Mouse (Mus musculus): ENCODE measurements around the gene Gramd1b. TPM values are rescaled to one million over a fixed set of nuclear protein-coding genes. Genes with fewer than 3 reads are reported as not detected.
A peak's percentile ranks its signal among the peaks of the same experiment; 100 is the strongest.

The Gramd1b gene
- total and polyA plus RNA-seq, 2 experiments from 2014 or later, result 16.7 to 57.2 TPM

DNA sequence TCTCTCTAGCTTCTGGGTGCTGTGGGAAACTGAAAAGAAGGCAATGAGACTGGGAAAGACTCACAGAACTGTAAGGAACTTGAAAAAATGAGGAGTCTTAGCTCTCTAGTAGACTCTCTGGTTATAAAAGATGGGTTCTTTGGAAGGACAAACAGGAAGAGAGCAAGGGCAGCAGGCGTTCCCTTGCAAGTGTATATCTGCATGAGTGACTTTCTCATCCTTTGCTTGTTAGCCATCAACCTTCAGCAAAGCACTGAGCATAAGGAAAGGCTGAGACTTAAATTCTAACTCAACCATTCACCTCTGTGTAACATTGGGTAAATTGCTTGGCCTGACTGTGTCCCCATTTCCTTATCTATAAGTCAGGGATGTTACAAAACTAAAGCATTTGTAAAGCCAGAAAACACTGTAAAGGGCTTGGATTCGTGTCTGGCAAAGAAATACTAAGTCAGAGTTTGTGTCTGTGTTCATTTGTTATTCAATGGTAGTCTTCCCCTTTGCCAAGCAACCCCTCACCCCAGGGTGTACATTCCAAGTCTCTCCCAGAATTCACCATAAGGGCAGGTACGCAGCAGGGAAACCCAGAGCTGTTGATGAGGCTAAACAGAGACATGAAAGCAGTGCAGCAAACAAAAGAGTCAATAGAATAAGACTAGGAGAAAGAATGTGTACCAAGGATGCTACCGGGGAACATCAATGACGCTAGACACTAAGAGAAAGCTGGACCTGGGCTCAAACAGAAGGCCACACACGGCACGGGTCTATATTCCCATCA lies 133.5 kb downstream of the Gramd1b start:
- no peaks in the 10 kb centered on the region for H3K36me3 ChIP-seq (ENCODE audit: insufficient read depth, low read length)
- H3K4me3 ChIP-seq (ENCODE audit: low read length), result no peak overlapping the region
- no peaks in the 10 kb centered on the region for H3K27me3 ChIP-seq (ENCODE audit: insufficient read depth, low read length)
- WGBS, result 50% methylated on average over 7 of the region's 7 CpGs
- no peak for TF ChIP-seq CTCF (IDR thresholded peaks at IDR 0.05; ENCODE audit: low read depth)
- no peaks in the 10 kb centered on the region for H3K4me1 ChIP-seq (ENCODE audit: insufficient read depth, low read length)
- H3K4me2 ChIP-seq (ENCODE audit: low read depth, low read length), result no peak overlapping the region
- DNase-seq (ENCODE audit: low spot score) (no peak), ATAC-seq (no peak)
- no peaks in the 10 kb centered on the region for H3K9me3 ChIP-seq (ENCODE audit: low read length)
- no peak overlapping the region for H3K9ac ChIP-seq (replicated peaks; ENCODE audit: low read length)
- H3K27ac ChIP-seq, result peak overlapping the region; percentile 76

GRCm38 (mm10) chr9:40397036-40397435 lies 134.1 kb downstream of the Gramd1b start:
- 0 out of 2 replicates have a peak overlapping the region, but pooled peaks have one; percentile 29 for H3K9ac ChIP-seq (replicated peaks; ENCODE audit: low read length)
- no peak for TF ChIP-seq CTCF (IDR thresholded peaks at IDR 0.05; ENCODE audit: low read depth)

GRCm38 (mm10) chr9:40396171-40396570 lies 135.0 kb downstream of the Gramd1b start:
- Histone ChIP-seq H3K4me2 (ENCODE audit: low read depth, low read length) (no peak overlapping the region), H3K9me3 (ENCODE audit: low read length) (no peaks in the 10 kb centered on the region), H3K9ac (replicated peaks; ENCODE audit: low read length) (no peak overlapping the region), H3K27me3 (ENCODE audit: insufficient read depth, low read length) (no peaks in the 10 kb centered on the region), H3K4me3 (ENCODE audit: low read length) (no peak overlapping the region), H3K36me3 (ENCODE audit: insufficient read depth, low read length) (no peaks in the 10 kb centered on the region), H3K4me1 (ENCODE audit: insufficient read depth, low read length) (peaks cover 10% of the 10 kb centered on the region; the same call in 1 of the 2 replicates), H3K27ac (no peak overlapping the region)
- no peak for DNase-seq (ENCODE audit: low spot score)
- no peak for ATAC-seq
- WGBS, result 90% methylated on average over 2 of the region's 2 CpGs
- TF ChIP-seq CTCF (IDR thresholded peaks at IDR 0.05; ENCODE audit: low read depth), result no peak

More at GRCm38 (mm10) chr9:40397036-40397435, 134.1 kb downstream of the Gramd1b start:
- peak overlapping the region; percentile 46 for H3K4me2 ChIP-seq (ENCODE audit: low read depth, low read length)
- peaks cover 3% of the 10 kb centered on the region; the same call in 1 of the 2 replicates for H3K4me1 ChIP-seq (ENCODE audit: insufficient read depth, low read length)
- H3K27ac ChIP-seq, result peak overlapping the region; percentile 76
- DNase-seq (ENCODE audit: low spot score) (peak; percentile 89), ATAC-seq (peak; percentile 70)
- H3K36me3 ChIP-seq (ENCODE audit: insufficient read depth, low read length), result no peaks in the 10 kb centered on the region
- H3K9me3 ChIP-seq (ENCODE audit: low read length), result no peaks in the 10 kb centered on the region
- no peak overlapping the region for H3K4me3 ChIP-seq (ENCODE audit: low read length)
- no peaks in the 10 kb centered on the region for H3K27me3 ChIP-seq (ENCODE audit: insufficient read depth, low read length)
- 33% methylated on average over 2 of the region's 2 CpGs for WGBS

DNA sequence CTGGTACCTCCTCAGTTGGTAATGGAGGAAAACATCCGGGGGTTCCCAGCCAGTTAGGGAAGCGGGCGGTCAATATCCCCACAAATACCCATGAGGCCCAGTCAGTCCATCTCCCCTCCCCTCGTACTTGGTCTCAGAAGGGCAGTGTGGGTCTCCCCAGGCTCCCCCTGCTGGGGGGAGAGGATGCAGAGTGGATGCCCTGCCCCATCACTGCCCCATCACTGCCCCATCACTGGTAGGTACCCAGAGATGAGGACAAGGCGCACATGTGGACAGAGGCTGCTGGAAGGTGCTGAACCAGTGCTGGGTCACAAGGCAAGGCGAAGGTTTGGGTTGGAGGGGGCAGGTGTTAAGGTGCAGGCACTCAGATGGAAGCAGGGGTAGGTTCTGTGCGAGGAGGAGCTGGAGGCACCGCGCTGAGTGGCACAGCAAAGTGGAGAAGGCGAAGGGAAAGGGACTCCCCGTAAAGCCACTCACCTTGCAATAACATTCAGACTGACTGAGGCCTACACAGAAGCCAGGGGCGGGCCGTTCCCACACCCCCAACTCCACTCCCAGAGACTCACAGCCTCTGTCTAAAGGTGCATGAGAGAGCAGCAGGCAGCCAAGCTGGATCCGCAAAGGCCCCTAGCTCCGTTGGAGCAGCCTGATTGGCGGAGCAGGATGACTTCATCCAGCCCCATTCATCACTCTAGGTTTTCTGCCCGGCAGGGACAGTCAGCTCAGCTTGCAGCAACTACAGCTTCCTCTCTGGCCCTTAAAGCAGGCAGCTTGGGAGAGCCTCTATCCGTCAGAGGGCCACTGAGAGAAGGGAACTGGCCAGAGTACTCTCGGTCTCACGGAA lies 139.1 kb downstream of the Gramd1b start:
- ATAC-seq (peak; percentile 90), DNase-seq (ENCODE audit: low spot score) (peak; percentile 85)
- 0 out of 2 replicates have a peak overlapping the region, but pooled peaks have one; percentile 3 for H3K4me3 ChIP-seq (ENCODE audit: low read length)
- H3K27ac ChIP-seq, result peak overlapping the region; percentile 81
- no peaks in the 10 kb centered on the region for H3K9me3 ChIP-seq (ENCODE audit: low read length)
- H3K4me2 ChIP-seq (ENCODE audit: low read depth, low read length), result peak overlapping the region; percentile 38
- peaks cover 10% of the 10 kb centered on the region; the same call in 1 of the 2 replicates for H3K4me1 ChIP-seq (ENCODE audit: insufficient read depth, low read length)
- 18% methylated on average over 20 of the region's 20 CpGs for WGBS
- H3K27me3 ChIP-seq (ENCODE audit: insufficient read depth, low read length), result no peaks in the 10 kb centered on the region
- peak overlapping the region; percentile 28; the same call in 1 of the 2 replicates for H3K9ac ChIP-seq (replicated peaks; ENCODE audit: low read length)
- no peaks in the 10 kb centered on the region for H3K36me3 ChIP-seq (ENCODE audit: insufficient read depth, low read length)
- peak; percentile 55 for TF ChIP-seq CTCF (IDR thresholded peaks at IDR 0.05; ENCODE audit: low read depth)

- no peak for TF ChIP-seq CTCF (IDR thresholded peaks at IDR 0.05; ENCODE audit: low read depth)
- peaks cover 10% of the 10 kb centered on the region; the same call in 1 of the 2 replicates for H3K4me1 ChIP-seq (ENCODE audit: insufficient read depth, low read length)
- H3K9me3 ChIP-seq (ENCODE audit: low read length), result no peaks in the 10 kb centered on the region
- no peak overlapping the region for H3K4me3 ChIP-seq (ENCODE audit: low read length)
- 0 out of 2 replicates have a peak, but pooled peaks have one; percentile 1 for ATAC-seq
- H3K27me3 ChIP-seq (ENCODE audit: insufficient read depth, low read length), result no peaks in the 10 kb centered on the region
- 59% methylated on average over 17 of the region's 17 CpGs for WGBS
- no peaks in the 10 kb centered on the region for H3K36me3 ChIP-seq (ENCODE audit: insufficient read depth, low read length)
- no peak for DNase-seq (ENCODE audit: low spot score)
- peak overlapping the region; percentile 38 for H3K4me2 ChIP-seq (ENCODE audit: low read depth, low read length)
- H3K27ac ChIP-seq, result peak overlapping the region; percentile 81; the same call in 1 of the 2 replicates
- 0 out of 2 replicates have a peak overlapping the region, but pooled peaks have one; percentile 7 for H3K9ac ChIP-seq (replicated peaks; ENCODE audit: low read length)
Observed at GRCm38 (mm10) chr9:40391359-40391758, 139.8 kb downstream of the Gramd1b start.

GRCm38 (mm10) chr9:40390904-40391303 lies 140.3 kb downstream of the Gramd1b start:
- peak; percentile 60 for TF ChIP-seq CTCF (IDR thresholded peaks at IDR 0.05; ENCODE audit: low read depth)
- peak; percentile 76 for DNase-seq (ENCODE audit: low spot score)
- Histone ChIP-seq H3K4me2 (ENCODE audit: low read depth, low read length) (peak overlapping the region; percentile 38; the same call in 1 of the 2 replicates), H3K9ac (replicated peaks; ENCODE audit: low read length) (0 out of 2 replicates have a peak overlapping the region, but pooled peaks have one; percentile 9), H3K36me3 (ENCODE audit: insufficient read depth, low read length) (no peaks in the 10 kb centered on the region), H3K9me3 (ENCODE audit: low read length) (no peaks in the 10 kb centered on the region), H3K4me3 (ENCODE audit: low read length) (no peak overlapping the region), H3K4me1 (ENCODE audit: insufficient read depth, low read length) (peaks cover 10% of the 10 kb centered on the region; the same call in 1 of the 2 replicates), H3K27me3 (ENCODE audit: insufficient read depth, low read length) (no peaks in the 10 kb centered on the region), H3K27ac (peak overlapping the region; percentile 81; the same call in 1 of the 2 replicates)
- 31% methylated on average over 8 of the region's 8 CpGs for WGBS
- peak; percentile 60 for ATAC-seq
